Mouse (Mus musculus) left cerebral cortex, postnatal 10 days (tissue): ENCODE measurements around the gene Gap43. TPM values are rescaled to one million over a fixed set of nuclear protein-coding genes. Genes with fewer than 3 reads are reported as not detected.
A peak's percentile ranks its signal among the peaks of the same experiment; 100 is the strongest.
"Not testable (repeated sequence)": the region's sequence is repeated elsewhere in the genome, so short reads cannot be mapped to it uniquely, and the experiment has no call there.

Experiments used
- DNase-seq, 2 experiments: peaks; one replicate each; pipeline ENCODE4 v3.0.0; 2021 to 2022; ENCODE audit warnings: low spot score in 2 of 2, mixed read lengths in 1 of 2; ENCODE audit errors: extremely low spot score in 1 of 2
- intact Hi-C: fragments of 180-260 bp; cut with DNase I; formaldehyde crosslinking; loops from one replicate; pipeline ENCODE4 v1.15.1; 2025
- microRNA-seq: library from miRNA; unstranded; fragments of <30 nt; microRNA quantifications from one replicate; pipeline ENCODE4 v1.2.0, GENCODE M21; 2022
- total RNA-seq, 2 experiments: library from RNA; stranded (reverse); gene quantifications; 2 replicates each; pipeline ENCODE4 v1.2.3; 2021

The Gap43 gene
- total RNA-seq, 2 experiments from 2014 or later, result 1,100 to 1,165 TPM

- intact Hi-C loops, result no loop called here
- DNase-seq, result no peak
Measured at GRCm38 (mm10) chr16:42252252-42252651, 88.2 kb downstream of the Gap43 start.

GRCm38 (mm10) chr16:42244121-42244520 lies 96.3 kb downstream of the Gap43 start:
- intact Hi-C loops, DNase-seq: not testable (repeated sequence)

DNA sequence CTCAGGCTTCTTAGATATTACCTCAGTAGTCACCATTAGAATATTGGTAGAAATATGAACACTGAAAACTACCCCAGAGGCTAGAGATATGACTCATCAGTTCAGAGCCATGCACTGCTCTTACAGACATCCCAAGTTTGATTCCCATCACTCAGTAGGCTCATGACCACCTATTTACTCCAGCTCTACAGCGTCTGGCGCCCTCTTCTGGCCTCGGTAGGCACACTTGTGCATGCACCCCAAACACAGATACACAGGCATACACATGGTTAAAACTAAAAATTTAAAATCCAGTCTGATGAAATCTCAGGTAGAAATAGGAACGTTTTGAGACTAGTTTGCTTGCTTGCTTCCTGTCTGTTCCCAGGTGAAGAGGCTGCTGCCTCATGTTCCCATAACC lies 109.1 kb downstream of the Gap43 start:
- DNase-seq, result no peak
- intact Hi-C loops, result no loop called here

Small RNA genes lying within 50 kb of the gene (microRNA-seq; reads per million reads assigned to microRNA genes)
- 449 reads per million, percentile 70 among the genes with 10 or more reads in this experiment for gene Mir6540
